Mouse (Mus musculus) midbrain, embryonic 14.5 days (tissue): Measurements from ENCODE around the gene Zfp869. TPM values are rescaled to one million over a fixed set of nuclear protein-coding genes. Genes with fewer than 3 reads are reported as not detected.
"Not testable (repeated sequence)": the region's sequence is repeated elsewhere in the genome, so short reads cannot be mapped to it uniquely, and the experiment has no call there.

Source experiments
- ATAC-seq: fragments of 200-750 bp; cut with Nextera tagmentation; 2 replicates; pipeline ENCODE4 v1.8.0; 2017; ENCODE audit warnings: moderate number of reproducible peaks, moderate library complexity; ENCODE audit not compliant: low FRiP score, low TSS enrichment
- DNase-seq: peaks from one replicate; pipeline ENCODE4 v3.0.0-alpha.2; 2015
- H3K27ac ChIP-seq: fragments of 300-500 bp; sonication (generic); replicated peaks from 2 replicates; pipeline ENCODE4 v1.5.1; 2014; ENCODE audit warnings: mild to moderate bottlenecking, low read depth, low read length, moderate library complexity
- H3K27me3 ChIP-seq: fragments of 300-500 bp; sonication (generic); 2 replicates; pipeline ENCODE4 v1.6.1; 2014; ENCODE audit warnings: low read length, control low read depth, mixed read lengths; ENCODE audit not compliant: control insufficient read depth, insufficient read depth
- H3K36me3 ChIP-seq: fragments of 300-500 bp; sonication (generic); 2 replicates; pipeline ENCODE4 v1.6.1; 2014; ENCODE audit warnings: low read length, control low read depth; ENCODE audit not compliant: control insufficient read depth, insufficient read depth
- H3K4me1 ChIP-seq: fragments of 300-500 bp; sonication (generic); 2 replicates; pipeline ENCODE4 v1.6.1; 2014; ENCODE audit warnings: mild to moderate bottlenecking, antibody characterized with exemption, low read length, control low read depth; ENCODE audit not compliant: control insufficient read depth, insufficient read depth
- H3K4me2 ChIP-seq: fragments of 300-500 bp; sonication (generic); 2 replicates; pipeline ENCODE4 v1.6.1; 2014; ENCODE audit warnings: mild to moderate bottlenecking, low read length, moderate library complexity
- H3K4me3 ChIP-seq: fragments of 300-500 bp; sonication (generic); replicated peaks from 2 replicates; pipeline ENCODE4 v1.5.1; 2014; ENCODE audit warnings: low read depth, low read length
- H3K9ac ChIP-seq: fragments of 300-500 bp; sonication (generic); replicated peaks from 2 replicates; pipeline ENCODE4 v1.6.1; 2014; ENCODE audit warnings: mild to moderate bottlenecking, low read length, moderate library complexity
- H3K9me3 ChIP-seq: fragments of 300-500 bp; sonication (generic); 2 replicates; pipeline ENCODE4 v1.6.1; 2016; ENCODE audit warnings: low read length, control low read depth, mixed read lengths; ENCODE audit not compliant: control insufficient read depth
- WGBS: fragments of 180-500 bp; shearing (Covaris S2); extraction: QIAGEN DNeasy Blood & Tissue Kit; methylation state at CpG from one replicate; pipeline ENCODE4 v1.1.7; 2014; 5-methylcytosine and 5-hydroxymethylcytosine counted together
- polyA plus RNA-seq: library from polyadenylated mRNA; unstranded; fragments of >200 nt; fragmentation: Nextera tagmentation; extraction: Ambion mirVana; gene quantifications from 2 replicates; pipeline ENCODE4 v1.2.1, GENCODE M21; 2014

Gene Zfp869
- polyA plus RNA-seq, 1 experiment from 2014 or later, result 31.7 TPM

DNA sequence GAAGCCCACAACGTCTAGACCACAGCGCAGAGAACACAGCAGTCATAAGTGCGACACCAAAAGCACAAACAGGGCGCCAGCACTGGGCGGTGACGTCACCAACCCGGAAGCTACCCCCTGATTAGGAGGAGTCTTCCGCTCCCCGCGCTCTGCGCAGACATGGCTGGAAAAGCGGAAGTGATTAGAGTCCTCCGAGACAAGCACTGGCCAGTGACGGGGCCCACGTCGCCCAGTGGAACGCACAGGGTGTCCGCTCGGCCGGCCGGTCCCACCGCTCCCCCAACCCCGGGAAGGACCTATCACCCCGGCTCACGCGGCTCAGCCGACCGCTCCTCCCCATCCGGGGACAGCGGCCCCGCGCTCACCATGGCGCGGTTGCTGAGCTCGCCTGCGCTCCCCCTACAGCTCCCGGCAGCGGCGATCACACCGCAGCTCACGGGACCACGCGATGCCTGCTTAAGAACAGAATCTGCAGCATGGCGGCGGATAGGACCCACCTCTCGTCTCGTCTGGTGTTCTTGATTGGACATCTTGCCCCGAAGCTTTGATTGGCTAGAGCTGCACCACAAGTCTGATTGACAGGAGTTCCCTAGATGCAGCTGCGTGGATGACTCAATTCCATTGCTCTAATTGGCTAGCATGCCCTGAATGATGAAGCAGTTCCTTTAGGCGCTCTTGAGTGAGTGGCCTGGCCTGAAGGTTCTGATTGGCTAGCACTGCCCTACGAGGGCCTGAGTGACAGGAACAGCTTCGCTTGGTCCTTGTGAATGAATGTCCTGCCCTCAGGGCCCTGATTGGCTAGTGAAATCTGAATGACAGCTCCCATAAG is 6.1 kb upstream of the Zfp869 start:
- H3K4me2 ChIP-seq, result peak overlapping the region; percentile 57
- peak overlapping the region; percentile 99 for H3K27ac ChIP-seq
- peaks cover 12% of the 10 kb centered on the region for H3K4me1 ChIP-seq
- ATAC-seq (peak; percentile 99), DNase-seq (peak; percentile 97)
- peak overlapping the region; percentile 92 for H3K4me3 ChIP-seq
- no peaks in the 10 kb centered on the region for H3K27me3 ChIP-seq
- H3K9ac ChIP-seq, result peak overlapping the region; percentile 92
- H3K36me3 ChIP-seq, result peaks cover 10% of the 10 kb centered on the region; the same call in 1 of the 2 replicates
- under 1% methylated on average over 52 of the region's 52 CpGs for WGBS
- no peaks in the 10 kb centered on the region for H3K9me3 ChIP-seq

DNA sequence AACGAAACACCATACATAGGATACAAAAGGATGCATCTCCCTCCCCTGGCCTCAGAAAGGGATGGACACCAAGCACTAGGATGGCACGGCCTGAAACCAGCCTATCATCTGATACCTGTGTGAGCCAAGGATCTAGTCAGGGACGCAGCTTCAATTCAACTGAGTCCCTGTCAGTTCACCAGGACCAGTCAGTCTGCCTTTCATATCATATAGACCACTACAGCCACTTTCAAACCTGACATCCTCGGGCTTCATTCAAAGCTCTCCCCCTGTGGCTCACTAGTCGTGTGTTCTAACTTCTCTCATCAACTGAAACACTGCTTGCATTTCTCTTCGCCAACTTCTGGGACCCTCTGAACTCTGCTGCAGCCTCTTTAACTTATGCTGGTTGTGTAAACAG is 4.8 kb upstream of the Zfp869 start:
- Histone ChIP-seq H3K9ac (peak overlapping the region; percentile 36; the same call in 1 of the 2 replicates), H3K9me3 (no peaks in the 10 kb centered on the region), H3K27me3 (no peaks in the 10 kb centered on the region), H3K4me3 (peak overlapping the region; percentile 92; the same call in 1 of the 2 replicates), H3K36me3 (peaks cover 12% of the 10 kb centered on the region; the same call in 1 of the 2 replicates), H3K27ac (no peak overlapping the region), H3K4me2 (peak overlapping the region; percentile 57), H3K4me1 (peaks cover 12% of the 10 kb centered on the region)
- ATAC-seq, result no peak
- WGBS, result 86% methylated on average over 6 of the region's 6 CpGs
- no peak for DNase-seq

DNA sequence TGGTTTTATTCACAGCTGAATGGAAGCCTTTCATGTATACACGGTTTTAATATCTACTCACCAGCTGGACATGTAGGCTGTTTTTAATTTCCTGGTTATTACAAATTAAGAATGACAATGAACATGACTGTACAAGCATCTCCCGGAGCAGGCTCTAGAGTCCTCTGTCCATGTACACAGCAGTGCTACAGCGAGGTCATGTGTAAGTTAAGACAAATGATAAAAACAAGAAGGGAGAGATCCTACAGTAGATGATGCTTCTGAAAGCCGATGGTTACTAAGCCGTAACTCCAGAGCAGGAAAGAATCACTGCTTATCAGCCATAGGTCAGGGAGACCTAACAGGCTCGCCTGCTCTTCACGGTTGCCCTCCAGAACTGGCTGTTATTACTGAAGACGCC is 3.0 kb upstream of the Zfp869 start:
- Histone ChIP-seq H3K27me3 (no peaks in the 10 kb centered on the region), H3K36me3 (peaks cover 31% of the 10 kb centered on the region), H3K27ac (no peak overlapping the region), H3K4me3 (no peak overlapping the region), H3K9ac (no peak overlapping the region), H3K4me2 (no peak overlapping the region), H3K9me3 (no peaks in the 10 kb centered on the region), H3K4me1 (peaks cover 12% of the 10 kb centered on the region)
- DNase-seq (no peak), ATAC-seq (no peak)
- 95% methylated on average over 8 of the region's 8 CpGs for WGBS

DNA sequence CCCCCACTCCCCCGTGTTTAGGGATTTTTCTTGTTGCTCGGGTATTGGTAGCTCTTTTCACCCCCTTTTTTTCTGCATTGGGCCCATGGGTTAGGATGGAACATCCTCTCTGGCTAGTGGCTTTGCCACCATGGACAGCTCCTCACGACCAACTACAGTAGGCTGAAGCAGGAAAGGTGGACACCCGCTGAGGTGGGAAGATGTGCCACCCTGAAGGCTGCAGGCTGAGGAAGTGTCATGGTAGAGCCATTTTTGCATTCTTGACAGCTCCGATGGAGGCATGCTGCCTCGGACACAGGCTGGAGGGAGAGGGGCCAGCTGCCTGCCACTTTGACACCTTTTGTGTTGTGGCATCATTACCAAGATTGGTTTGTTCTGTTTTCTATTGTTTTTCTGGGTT is 8.7 kb downstream of the Zfp869 start:
- DNase-seq (no peak), ATAC-seq (no peak)
- H3K9ac ChIP-seq, result no peak overlapping the region
- peaks cover 47% of the 10 kb centered on the region for H3K36me3 ChIP-seq
- no peaks in the 10 kb centered on the region for H3K9me3 ChIP-seq
- H3K27me3 ChIP-seq, result no peaks in the 10 kb centered on the region
- no peak overlapping the region for H3K27ac ChIP-seq
- 79% methylated on average over 6 of the region's 6 CpGs for WGBS
- no peak overlapping the region for H3K4me3 ChIP-seq
- no peak overlapping the region for H3K4me2 ChIP-seq
- no peaks in the 10 kb centered on the region for H3K4me1 ChIP-seq

DNA sequence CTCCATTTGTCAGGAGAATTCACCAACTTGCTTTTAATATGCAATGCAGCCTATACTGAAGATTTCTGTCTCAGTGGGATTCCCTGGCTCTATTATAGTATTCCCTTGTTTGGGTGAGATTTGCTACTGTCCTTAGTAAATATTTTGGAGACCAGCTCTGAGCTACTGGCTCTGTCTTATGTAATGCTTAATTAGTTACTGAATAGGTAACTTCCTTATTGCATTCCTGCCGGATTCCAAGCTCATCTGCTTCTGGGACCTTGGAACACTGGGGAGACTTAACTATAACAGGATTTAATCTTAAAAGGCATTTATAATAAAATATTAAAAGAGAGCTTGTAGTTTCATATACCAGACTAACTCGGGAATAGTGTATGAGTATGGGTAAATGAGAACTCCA is 45.5 kb downstream of the Zfp869 start:
- H3K9ac ChIP-seq, DNase-seq, H3K9me3 ChIP-seq, H3K4me2 ChIP-seq, H3K27ac ChIP-seq, H3K27me3 ChIP-seq, H3K4me1 ChIP-seq, ATAC-seq, H3K4me3 ChIP-seq: not testable (repeated sequence)
- 82% methylated on average over 2 of the region's 2 CpGs for WGBS
- peaks cover 21% of the 10 kb centered on the region; the same call in 1 of the 2 replicates for H3K36me3 ChIP-seq

DNA sequence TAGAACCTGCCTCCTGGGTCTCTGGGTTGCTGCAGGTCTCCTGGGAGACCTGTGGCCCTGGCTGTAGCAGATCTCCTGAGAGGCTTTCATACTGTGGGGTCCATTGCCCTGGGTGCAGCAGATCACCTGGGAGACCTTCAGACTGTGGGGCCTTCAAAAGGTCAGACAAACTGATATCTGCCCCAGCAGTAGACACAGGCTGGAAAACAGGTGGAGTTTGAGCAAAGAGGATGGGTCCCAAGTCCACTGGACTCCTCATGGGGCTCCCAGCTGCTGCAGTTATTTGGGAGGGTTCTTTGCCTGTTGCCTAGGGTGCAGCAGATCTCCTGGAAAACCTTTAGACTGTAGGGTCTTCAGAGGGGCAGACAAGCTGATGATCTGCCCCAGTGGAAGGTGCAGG is 49.2 kb downstream of the Zfp869 start:
- H3K4me2 ChIP-seq, result no peak overlapping the region
- H3K4me1 ChIP-seq, result no peaks in the 10 kb centered on the region
- H3K27me3 ChIP-seq, result no peaks in the 10 kb centered on the region
- no peak overlapping the region for H3K4me3 ChIP-seq
- no peak overlapping the region for H3K27ac ChIP-seq
- DNase-seq, result no peak
- no peak for ATAC-seq
- no peak overlapping the region for H3K9ac ChIP-seq
- H3K9me3 ChIP-seq, result peaks cover 4% of the 10 kb centered on the region; the same call in 1 of the 2 replicates
- H3K36me3 ChIP-seq, result peaks cover 21% of the 10 kb centered on the region; the same call in 1 of the 2 replicates

Other genes with a start within 250 kb of the Zfp869 start
- not detected in 2 replicates for gene Gm7697, start 187.7 kb downstream of the Zfp869 start, polyA plus RNA-seq
- 41.4 and 48.1 TPM in 2 replicates for gene Zfp868, start 85.2 kb downstream of the Zfp869 start, polyA plus RNA-seq
- gene Zfp964, start 56.2 kb downstream of the Zfp869 start, polyA plus RNA-seq, result 1.6 and 1.9 TPM in 2 replicates
- 9.6 and 10.6 TPM in 2 replicates for gene Zfp963, start 39.2 kb upstream of the Zfp869 start, polyA plus RNA-seq
- not detected in 2 replicates for gene Gm20422, start 64.2 kb upstream of the Zfp869 start, polyA plus RNA-seq
- 49.6 and 50.6 TPM in 2 replicates for gene Atp13a1, start 80.4 kb upstream of the Zfp869 start, polyA plus RNA-seq
- gene Zfp866, start 80.5 kb upstream of the Zfp869 start, polyA plus RNA-seq, result 40.1 and 50.4 TPM in 2 replicates
- gene Gmip, start 98.0 kb upstream of the Zfp869 start, polyA plus RNA-seq, result 26.0 and 33.2 TPM in 2 replicates
- gene Lpar2, start 111.7 kb upstream of the Zfp869 start, polyA plus RNA-seq, result 1.2 TPM in 2 replicates
- 62.3 and 78.2 TPM in 2 replicates for gene Pbx4, start 121.8 kb upstream of the Zfp869 start, polyA plus RNA-seq
- 3.1 and 4.6 TPM in 2 replicates for gene Cilp2, start 177.0 kb upstream of the Zfp869 start, polyA plus RNA-seq
- gene Tssk6, start 191.5 kb upstream of the Zfp869 start, polyA plus RNA-seq, result 5.1 TPM in 2 replicates
- 170 and 211 TPM in 2 replicates for gene Ndufa13, start 191.8 kb upstream of the Zfp869 start, polyA plus RNA-seq
- 8.4 and 11.9 TPM in 2 replicates for gene Yjefn3, start 192.0 kb upstream of the Zfp869 start, polyA plus RNA-seq